Mouse (Mus musculus) bone marrow macrophage, adult 2 months (primary cell): ENCODE data around the gene Crb2. TPM values are rescaled to one million over a fixed set of nuclear protein-coding genes. Genes with fewer than 3 reads are reported as not detected.
A peak's percentile ranks its signal among the peaks of the same experiment; 100 is the strongest.

ENCODE experiments used
- H3K27ac ChIP-seq: 2 replicates; pipeline ENCODE4 v1.5.1; 2012; ENCODE audit warnings: low read depth, low read length; ENCODE audit not compliant: insufficient read depth
- H3K4me1 ChIP-seq: 2 replicates; pipeline ENCODE4 v1.6.1; 2012; ENCODE audit warnings: low read length; ENCODE audit not compliant: control insufficient read depth, insufficient read depth
- H3K4me3 ChIP-seq: 2 replicates; pipeline ENCODE4 v1.5.1; 2012; ENCODE audit warnings: mild to moderate bottlenecking, low read length, moderate library complexity; ENCODE audit not compliant: insufficient read depth
- CTCF ChIP-seq: IDR thresholded peaks from 2 replicates; pipeline ENCODE4 v1.5.1; 2012; ENCODE audit warnings: low read depth, mild to moderate bottlenecking, low read length, moderate library complexity
- POLR2A ChIP-seq: IDR thresholded peaks from 2 replicates; pipeline ENCODE4 v1.6.1; 2012; ENCODE audit warnings: mild to moderate bottlenecking, low read depth, low read length, borderline replicate concordance
- polyA plus RNA-seq: library from polyadenylated mRNA; stranded (reverse); fragments of >200 nt; gene quantifications from 2 replicates; pipeline ENCODE4 v1.2.4, GENCODE M21; 2012; ENCODE audit not compliant: missing spikeins, insufficient read depth, insufficient read length

The Crb2 gene
- polyA plus RNA-seq, 1 experiment: not detected

GRCm38 (mm10) chr2:37766027-37766761 lies 9.9 kb upstream of the Crb2 start:
- TF ChIP-seq CTCF (no peak), POLR2A (no peak)
- no peak overlapping the region for H3K27ac ChIP-seq
- peaks cover 6% of the 10 kb centered on the region; the same call in 1 of the 2 replicates for H3K4me1 ChIP-seq
- no peak overlapping the region for H3K4me3 ChIP-seq

- Histone ChIP-seq H3K4me3 (no peak overlapping the region), H3K27ac (no peak overlapping the region), H3K4me1 (peaks cover 6% of the 10 kb centered on the region; the same call in 1 of the 2 replicates)
- TF ChIP-seq CTCF (no peak), POLR2A (no peak)
These were observed 8.9 kb upstream of the Crb2 start for GRCm38 (mm10) chr2:37767080-37767547.

GRCm38 (mm10) chr2:37767739-37768138 lies 8.3 kb upstream of the Crb2 start:
- Histone ChIP-seq H3K4me3 (no peak overlapping the region), H3K27ac (no peak overlapping the region), H3K4me1 (peaks cover 6% of the 10 kb centered on the region; the same call in 1 of the 2 replicates)
- TF ChIP-seq CTCF (no peak), POLR2A (no peak)

- Histone ChIP-seq H3K4me1 (peaks cover 6% of the 10 kb centered on the region; the same call in 1 of the 2 replicates), H3K27ac (no peak overlapping the region), H3K4me3 (no peak overlapping the region)
- no peak for TF ChIP-seq CTCF
- no peak for TF ChIP-seq POLR2A
These were observed 7.1 kb upstream of the Crb2 start for GRCm38 (mm10) chr2:37768903-37769302.

- H3K4me3 ChIP-seq: no peak overlapping the region
- no peak for TF ChIP-seq POLR2A
- no peak for TF ChIP-seq CTCF
- peaks cover 6% of the 10 kb centered on the region; the same call in 1 of the 2 replicates for H3K4me1 ChIP-seq
- H3K27ac ChIP-seq: no peak overlapping the region
These were observed 6.3 kb upstream of the Crb2 start for GRCm38 (mm10) chr2:37769793-37770192.

- Histone ChIP-seq H3K4me3 (peak overlapping the region; percentile 34), H3K27ac (no peak overlapping the region), H3K4me1 (no peaks in the 10 kb centered on the region)
- TF ChIP-seq POLR2A (no peak), CTCF (peak; percentile 89)
These were observed 4.3 kb upstream of the Crb2 start for GRCm38 (mm10) chr2:37771618-37772285.

- Histone ChIP-seq H3K27ac (no peak overlapping the region), H3K4me1 (no peaks in the 10 kb centered on the region), H3K4me3 (no peak overlapping the region)
- TF ChIP-seq POLR2A (no peak), CTCF (no peak)
These were observed 1.5 kb upstream of the Crb2 start for GRCm38 (mm10) chr2:37774571-37774970.

GRCm38 (mm10) chr2:37776611-37777411 lies 762 bp downstream of the Crb2 start:
- H3K27ac ChIP-seq: no peak overlapping the region
- TF ChIP-seq CTCF (no peak), POLR2A (no peak)
- H3K4me3 ChIP-seq: no peak overlapping the region
- no peaks in the 10 kb centered on the region; the same call in 1 of the 2 replicates for H3K4me1 ChIP-seq

GRCm38 (mm10) chr2:37777958-37778720 lies 2.1 kb downstream of the Crb2 start:
- H3K4me1 ChIP-seq: no peaks in the 10 kb centered on the region; the same call in 1 of the 2 replicates
- H3K4me3 ChIP-seq: no peak overlapping the region
- no peak overlapping the region for H3K27ac ChIP-seq
- TF ChIP-seq POLR2A (no peak), CTCF (no peak)
